In genomic region chr2:153139996-153140613, GRCm38 (mm10) we compare ENCODE assay signal across 9 mouse cellular contexts. TPM values are rescaled to one million over a fixed set of nuclear protein-coding genes. Genes with fewer than 3 reads are reported as not detected.
DNase-seq lines count a peak whose midpoint lies in the region; ATAC-seq and TF ChIP-seq lines count a peak whose summit lies in the region.
"Had no signal": no experiment of that assay in that cellular context is flagged by ENCODE, and none has a peak within 500 bp of the region (broad histone marks: within the 10 kb centered on the region; RNA-seq: fewer than 3 reads in every experiment).

No protein-coding gene starts in this region.

- no peaks in the 10 kb centered on the region for H3K36me3 ChIP-seq in kidney, embryonic 16.5 days (ENCODE audit: insufficient read depth, low read length)
- no peaks in the 10 kb centered on the region for H3K36me3 ChIP-seq in embryonic facial prominence, embryonic 10.5 days (replicated peaks)
- no peaks in the 10 kb centered on the region for H3K36me3 ChIP-seq in hindbrain, embryonic 15.5 days
- H3K36me3 ChIP-seq in myocyte (ENCODE audit: control insufficient read depth, insufficient read depth) = no peaks in the 10 kb centered on the region

- no peak for TF ChIP-seq POLR2A in myocyte (IDR thresholded peaks at IDR 0.05; ENCODE audit: insufficient read length, low read depth)

- peak; percentile 22 for DNase-seq in kidney, adult 9 months
- peak; percentile 96 for DNase-seq in Muller cell, postnatal 12 days (ENCODE audit: inconsistent ontology term)
- DNase-seq in embryonic facial prominence, embryonic 10.5 days (ENCODE audit: low spot score) = peak; percentile 23
- DNase-seq in ovary, postnatal 14 days (ENCODE audit: low spot score) = no peak

- no peak overlapping the region for H3K4me2 ChIP-seq in kidney, embryonic 16.5 days (replicated peaks; ENCODE audit: low read depth, low read length)
- no peak overlapping the region for H3K4me2 ChIP-seq in hindbrain, embryonic 15.5 days
- H3K4me2 ChIP-seq in myocyte (ENCODE audit: low read depth) = peak overlapping the region; percentile 21

- H3K27me3 ChIP-seq in kidney, embryonic 16.5 days (ENCODE audit: insufficient read depth, low read length) = no peaks in the 10 kb centered on the region
- peaks cover 7% of the 10 kb centered on the region; the same call in 1 of the 2 replicates for H3K27me3 ChIP-seq in embryonic facial prominence, embryonic 10.5 days (replicated peaks; ENCODE audit: low read depth, poor library complexity, severe bottlenecking)
- H3K27me3 ChIP-seq in hindbrain, embryonic 15.5 days = no peaks in the 10 kb centered on the region
- peaks cover 6% of the 10 kb centered on the region for H3K27me3 ChIP-seq in myocyte (ENCODE audit: control insufficient read depth, insufficient read depth, insufficient read length)

- no peaks in the 10 kb centered on the region for H3K79me2 ChIP-seq in myocyte (ENCODE audit: control insufficient read depth, insufficient read depth)

- WGBS in kidney, embryonic 16.5 days = 22% methylated on average over 9 of the region's 9 CpGs
- 10% methylated on average over 9 of the region's 9 CpGs for WGBS in embryonic facial prominence, embryonic 10.5 days
- 12% methylated on average over 9 of the region's 9 CpGs for WGBS in hindbrain, embryonic 15.5 days

- H3K4me3 ChIP-seq in kidney, embryonic 16.5 days (ENCODE audit: low read length) = no peak overlapping the region
- H3K4me3 ChIP-seq in embryonic facial prominence, embryonic 10.5 days = no peak overlapping the region
- H3K4me3 ChIP-seq in hindbrain, embryonic 15.5 days = no peak overlapping the region
- no peak overlapping the region for H3K4me3 ChIP-seq in myocyte
- H3K4me3 ChIP-seq: megakaryocyte, embryonic 14.5 days had no signal

- no peak overlapping the region for H3K27ac ChIP-seq in kidney, embryonic 16.5 days (ENCODE audit: low read length)
- no peak overlapping the region for H3K27ac ChIP-seq in embryonic facial prominence, embryonic 10.5 days (replicated peaks)
- peak overlapping the region; percentile 43; the same call in 1 of the 2 replicates for H3K27ac ChIP-seq in hindbrain, embryonic 15.5 days (replicated peaks)

- H3K9me3 ChIP-seq in kidney, embryonic 16.5 days (ENCODE audit: low read length) = no peaks in the 10 kb centered on the region
- no peaks in the 10 kb centered on the region for H3K9me3 ChIP-seq in embryonic facial prominence, embryonic 10.5 days
- H3K9me3 ChIP-seq in hindbrain, embryonic 15.5 days = no peaks in the 10 kb centered on the region

- no peak overlapping the region for H3K9ac ChIP-seq in kidney, embryonic 16.5 days (replicated peaks; ENCODE audit: low read length)
- H3K9ac ChIP-seq in hindbrain, embryonic 15.5 days = no peak overlapping the region

- ATAC-seq in kidney, embryonic 16.5 days (ENCODE audit: low FRiP score, low TSS enrichment) = no peak
- peak; percentile 86 for ATAC-seq in hindbrain, embryonic 15.5 days (ENCODE audit: low FRiP score, low read depth)
- no peak for ATAC-seq in monocyte, adult 5-6 weeks (replicated peaks; ENCODE audit: insufficient number of reproducible peaks, low FRiP score, low TSS enrichment, poor library complexity, severe bottlenecking)

- no peaks in the 10 kb centered on the region for H3K4me1 ChIP-seq in kidney, embryonic 16.5 days (ENCODE audit: insufficient read depth, low read length)
- peaks cover 10% of the 10 kb centered on the region for H3K4me1 ChIP-seq in embryonic facial prominence, embryonic 10.5 days
- H3K4me1 ChIP-seq in hindbrain, embryonic 15.5 days (replicated peaks) = peaks cover 8% of the 10 kb centered on the region; the same call in 1 of the 2 replicates

- H3ac ChIP-seq in myocyte (ENCODE audit: control insufficient read depth, insufficient read length) = no peak overlapping the region

TF ChIP-seq in myocyte, 11 proteins besides CTCF, POLR2A, EP300 and RAD21:
- TF ChIP-seq TCF3 (IDR thresholded peaks at IDR 0.05; ENCODE audit: insufficient read length, low read depth) (no peak), CEBPB (IDR thresholded peaks at IDR 0.05; ENCODE audit: insufficient read depth, poor library complexity, severe bottlenecking) (no peak), REST (IDR thresholded peaks at IDR 0.05; ENCODE audit: insufficient read depth, insufficient read length) (no peak)

RNA-seq across cellular contexts. Expression of gene Tm9sf4, which starts 21.0 kb away (rescaled TPM):
- 102 and 108 TPM in 2 replicates for polyA plus RNA-seq in kidney, embryonic 16.5 days (2015; fragmentation: Nextera tagmentation; extraction: Ambion mirVana)
- 68.2 and 73.0 TPM in 2 replicates for polyA plus RNA-seq in embryonic facial prominence, embryonic 10.5 days (2016; fragmentation: Nextera tagmentation; extraction: Ambion mirVana)
- polyA plus RNA-seq in hindbrain, embryonic 15.5 days (2015; fragmentation: Nextera tagmentation; extraction: Ambion mirVana) = 77.8 and 85.6 TPM in 2 replicates
- 55.4 TPM for polyA plus RNA-seq in myocyte (2012; fragmentation: generic; extraction: Trizol)
- total RNA-seq in monocyte, adult 5-6 weeks (2017) = 97.2 to 110 TPM (median 108 TPM) in 3 replicates

RNA-seq across cellular contexts. Expression of gene Hck, which starts 31.8 kb away (rescaled TPM):
- polyA plus RNA-seq in kidney, embryonic 16.5 days (2015; fragmentation: Nextera tagmentation; extraction: Ambion mirVana) = 6.3 and 6.6 TPM in 2 replicates
- 1.3 and 1.4 TPM in 2 replicates for polyA plus RNA-seq in embryonic facial prominence, embryonic 10.5 days (2016; fragmentation: Nextera tagmentation; extraction: Ambion mirVana)
- 3.7 and 4.4 TPM in 2 replicates for polyA plus RNA-seq in hindbrain, embryonic 15.5 days (2015; fragmentation: Nextera tagmentation; extraction: Ambion mirVana)
- 0.10 TPM for polyA plus RNA-seq in myocyte (2012; fragmentation: generic; extraction: Trizol)
- 404 to 550 TPM (median 548 TPM) in 3 replicates for total RNA-seq in monocyte, adult 5-6 weeks (2017)
